Mouse (Mus musculus) inflammation-experienced regulatory T-cells (primary cell): ENCODE data around the gene Orc2. TPM values are rescaled to one million over a fixed set of nuclear protein-coding genes. Genes with fewer than 3 reads are reported as not detected.

Source experiments
- polyA plus RNA-seq, 2 experiments: library from polyadenylated mRNA; unstranded; fragments of 100-300 nt; shearing (Covaris generic); gene quantifications; one replicate each; pipeline ENCODE4 v1.2.1; 2017

Gene Orc2
- polyA plus RNA-seq: 10 to 100 TPM; 24.6 to 32.0 TPM

GRCm38 (mm10) chr1:58504577-58505254, at the start of gene Orc2:
TSS of gene Orc2 (minus strand) at chr1:58505109.

GRCm38 (mm10) chr1:58445143-58445722, 59.7 kb downstream of the Orc2 start, which contains the start of the genes Nif3l1 and Ppil3:
TSS of gene Nif3l1 (plus strand) at chr1:58445151.
TSS of gene Ppil3 (minus strand) at chr1:58445486.

DNA sequence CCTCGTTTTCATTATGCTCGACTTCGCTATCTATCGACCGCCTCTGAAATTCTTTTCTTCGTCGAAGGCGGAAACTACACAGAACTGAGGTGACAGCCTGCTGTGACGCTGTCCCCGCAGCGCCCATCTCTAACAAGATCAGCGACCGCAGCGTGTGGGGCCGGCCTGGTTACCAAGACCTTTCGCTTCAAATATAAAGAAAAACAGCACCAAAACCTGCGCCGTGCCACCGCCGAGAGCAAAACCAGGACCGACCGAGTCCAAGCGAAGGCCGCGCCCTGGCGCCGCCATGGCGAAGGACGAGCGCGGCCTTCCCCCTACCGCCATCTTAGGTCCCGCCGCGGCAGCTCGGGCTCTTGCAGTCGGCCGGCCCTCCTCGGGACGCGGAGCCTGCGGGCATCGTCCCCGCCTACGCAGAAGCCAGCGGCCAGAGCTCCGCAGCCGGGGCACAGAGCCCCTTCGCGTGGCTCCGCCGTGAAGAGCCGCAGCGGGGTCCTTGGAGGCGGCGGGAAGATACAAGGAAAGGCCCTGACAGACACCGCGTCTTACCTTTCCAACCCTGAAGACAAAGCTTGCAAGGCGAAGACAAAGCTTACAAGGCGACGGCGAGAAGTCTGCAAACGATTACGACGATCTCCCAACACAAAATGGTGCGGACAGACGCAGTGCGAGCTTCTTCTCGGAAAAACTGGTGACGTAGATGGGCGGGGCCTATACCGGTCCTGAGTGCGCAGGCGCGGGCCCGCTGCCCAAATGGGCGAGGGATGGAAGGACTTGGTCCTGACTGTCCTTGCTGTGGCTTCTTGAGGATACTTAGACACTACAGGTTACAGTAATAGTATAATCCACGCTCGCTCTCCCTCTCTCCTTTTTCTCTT, 81.3 kb downstream of the Orc2 start, which contains the start of gene Clk1:
Gene Clk1, minus strand, starts transcription at position 696 of the 878 bp plus-strand sequence.

Other genes with a start within 250 kb of the Orc2 start
- under 1 TPM; 0.06 to 0.16 TPM for gene Aox2, start 226.8 kb downstream of the Orc2 start, polyA plus RNA-seq
- 100 to 1,000 TPM; 325 to 394 TPM for gene Bzw1, start 112.2 kb downstream of the Orc2 start, polyA plus RNA-seq
- 100 to 1,000 TPM; 323 to 352 TPM for gene Clk1, start 81.0 kb downstream of the Orc2 start, polyA plus RNA-seq
- gene Nif3l1, start 60.0 kb downstream of the Orc2 start, polyA plus RNA-seq: 10 to 100 TPM; 29.0 to 35.6 TPM
- gene Ppil3, start 59.6 kb downstream of the Orc2 start, polyA plus RNA-seq: 10 to 100 TPM; 50.0 to 66.4 TPM
- gene Fam126b, start 81.2 kb upstream of the Orc2 start, polyA plus RNA-seq: 10 to 100 TPM in 1 of 2 experiments, 1 to 10 TPM in 1; 6.3 to 13.1 TPM
- 100 to 1,000 TPM; 112 TPM for gene Ndufb3, start 81.3 kb upstream of the Orc2 start, polyA plus RNA-seq
- gene Als2cr12, start 190.9 kb upstream of the Orc2 start, polyA plus RNA-seq: under 1 TPM; 0.13 to 0.67 TPM
- gene Cflar, start 206.4 kb upstream of the Orc2 start, polyA plus RNA-seq: 100 to 1,000 TPM; 118 to 126 TPM